Mouse (Mus musculus): ENCODE measurements around the gene Cdc37l1. TPM values are rescaled to one million over a fixed set of nuclear protein-coding genes. Genes with fewer than 3 reads are reported as not detected.
A peak's percentile ranks its signal among the peaks of the same experiment; 100 is the strongest.

Cdc37l1 gene
- polyA plus RNA-seq, 1 experiment from 2014 or later: 57.7 TPM

GRCm38 (mm10) chr19:29039334-29039733 is 49.2 kb downstream of the Cdc37l1 start:
- H3K27me3 ChIP-seq (replicated peaks): no peaks in the 10 kb centered on the region
- ATAC-seq (ENCODE audit: low FRiP score, low read depth): no peak
- 0 out of 2 replicates have a peak, but pooled peaks cover 4% of the 10 kb centered on the region for H3K9me3 ChIP-seq
- no peak overlapping the region for H3K4me3 ChIP-seq
- no peak overlapping the region for H3K27ac ChIP-seq
- no peak overlapping the region for H3K4me2 ChIP-seq (replicated peaks)
- H3K9ac ChIP-seq: no peak overlapping the region
- peaks cover 4% of the 10 kb centered on the region; the same call in 1 of the 2 replicates for H3K4me1 ChIP-seq
- peaks cover 17% of the 10 kb centered on the region; the same call in 1 of the 2 replicates for H3K36me3 ChIP-seq

- peaks cover 4% of the 10 kb centered on the region; the same call in 1 of the 2 replicates for H3K4me1 ChIP-seq
- no peak overlapping the region for H3K27ac ChIP-seq
- ATAC-seq (ENCODE audit: low FRiP score, low read depth): no peak
- 0 out of 2 replicates have a peak, but pooled peaks cover 4% of the 10 kb centered on the region for H3K9me3 ChIP-seq
- no peak overlapping the region for H3K4me3 ChIP-seq
- H3K9ac ChIP-seq: no peak overlapping the region
- WGBS: 91% methylated on average over 4 of the region's 4 CpGs
- no peak overlapping the region for H3K4me2 ChIP-seq (replicated peaks)
- no peaks in the 10 kb centered on the region for H3K27me3 ChIP-seq (replicated peaks)
- peaks cover 17% of the 10 kb centered on the region; the same call in 1 of the 2 replicates for H3K36me3 ChIP-seq
Observed at GRCm38 (mm10) chr19:29040206-29040605, 50.1 kb downstream of the Cdc37l1 start.

DNA sequence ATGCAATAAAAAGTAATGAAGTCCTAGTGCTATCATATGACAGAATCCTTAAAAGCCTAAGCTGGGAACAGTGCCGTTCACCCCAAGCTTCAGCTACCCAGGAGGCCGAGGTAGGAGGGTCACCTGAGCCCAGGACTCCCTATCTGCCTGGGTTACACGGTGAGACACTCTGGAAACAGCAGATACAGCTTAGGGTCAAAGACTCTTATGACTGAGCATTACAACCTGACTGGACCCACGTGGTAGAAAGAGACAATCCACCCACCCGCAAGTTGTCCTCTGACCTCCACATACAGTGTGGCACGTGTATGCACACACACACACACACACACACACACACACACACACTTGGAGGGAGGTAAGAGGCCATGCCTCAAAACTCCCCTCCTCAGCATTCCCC is 52.0 kb downstream of the Cdc37l1 start:
- Histone ChIP-seq H3K4me2 (replicated peaks) (no peak overlapping the region), H3K9me3 (0 out of 2 replicates have a peak, but pooled peaks cover 4% of the 10 kb centered on the region), H3K27me3 (replicated peaks) (no peaks in the 10 kb centered on the region), H3K27ac (no peak overlapping the region), H3K4me1 (peaks cover 4% of the 10 kb centered on the region; the same call in 1 of the 2 replicates), H3K4me3 (no peak overlapping the region), H3K9ac (no peak overlapping the region), H3K36me3 (0 out of 2 replicates have a peak, but pooled peaks cover 2% of the 10 kb centered on the region)
- WGBS: 81% methylated on average over 6 of the region's 6 CpGs
- ATAC-seq (ENCODE audit: low FRiP score, low read depth): no peak

- Histone ChIP-seq H3K27me3 (replicated peaks) (no peaks in the 10 kb centered on the region), H3K36me3 (0 out of 2 replicates have a peak, but pooled peaks cover 2% of the 10 kb centered on the region), H3K9me3 (0 out of 2 replicates have a peak, but pooled peaks cover 4% of the 10 kb centered on the region), H3K4me3 (no peak overlapping the region), H3K4me1 (peaks cover 4% of the 10 kb centered on the region; the same call in 1 of the 2 replicates), H3K27ac (no peak overlapping the region), H3K9ac (no peak overlapping the region), H3K4me2 (replicated peaks) (no peak overlapping the region)
- no peak for ATAC-seq (ENCODE audit: low FRiP score, low read depth)
- 90% methylated on average over 9 of the region's 9 CpGs for WGBS
Observed at GRCm38 (mm10) chr19:29042647-29043046, 52.5 kb downstream of the Cdc37l1 start.

DNA sequence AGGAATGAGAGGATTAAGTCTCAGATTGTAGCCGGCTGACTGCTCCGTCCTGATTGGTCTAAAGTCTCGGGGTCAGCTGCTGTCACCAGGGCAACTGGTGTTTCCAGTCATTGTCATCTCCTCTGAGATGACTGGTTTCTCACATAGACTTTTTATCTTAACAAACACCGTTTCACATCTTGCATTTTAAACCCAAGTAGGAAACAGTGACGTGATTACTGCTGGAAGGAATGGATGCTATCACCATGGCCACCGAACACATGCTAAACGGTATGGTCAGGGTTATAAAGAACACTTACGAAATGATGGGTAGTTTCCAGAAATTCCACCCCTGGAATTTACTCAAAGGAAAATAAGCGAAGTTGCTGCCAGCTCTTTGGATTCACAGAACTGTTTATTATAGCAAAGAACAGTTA is 54.2 kb downstream of the Cdc37l1 start:
- no peak for ATAC-seq (ENCODE audit: low FRiP score, low read depth)
- peaks cover 4% of the 10 kb centered on the region; the same call in 1 of the 2 replicates for H3K4me1 ChIP-seq
- H3K4me2 ChIP-seq (replicated peaks): no peak overlapping the region
- WGBS: 42% methylated on average over 9 of the region's 9 CpGs
- H3K9me3 ChIP-seq: no peaks in the 10 kb centered on the region
- H3K4me3 ChIP-seq: no peak overlapping the region
- H3K27me3 ChIP-seq (replicated peaks): no peaks in the 10 kb centered on the region
- H3K27ac ChIP-seq: no peak overlapping the region
- H3K9ac ChIP-seq: no peak overlapping the region
- 0 out of 2 replicates have a peak, but pooled peaks cover 2% of the 10 kb centered on the region for H3K36me3 ChIP-seq

DNA sequence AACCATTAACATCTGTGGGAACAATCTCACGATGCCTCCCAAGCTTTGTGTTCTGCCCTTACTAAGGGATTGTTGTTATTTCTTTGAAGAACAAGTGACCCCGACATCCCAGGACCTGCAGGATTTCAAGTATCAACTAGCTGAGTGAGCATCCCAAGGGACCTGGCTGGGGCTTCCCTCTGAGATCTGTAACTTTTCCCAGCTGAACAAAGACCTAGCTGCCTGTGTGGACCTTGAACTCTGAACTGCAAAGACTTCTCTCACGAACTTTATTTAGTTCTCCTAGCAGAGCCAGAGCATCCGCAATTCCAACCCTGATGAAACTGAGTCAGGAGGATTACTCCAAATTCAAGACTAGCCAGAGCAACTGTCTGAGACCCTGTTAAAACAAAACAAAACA is 55.2 kb downstream of the Cdc37l1 start:
- H3K36me3 ChIP-seq: no peaks in the 10 kb centered on the region
- no peak overlapping the region for H3K9ac ChIP-seq
- 63% methylated on average over 4 of the region's 4 CpGs for WGBS
- H3K9me3 ChIP-seq: no peaks in the 10 kb centered on the region
- no peak overlapping the region for H3K4me2 ChIP-seq (replicated peaks)
- H3K27me3 ChIP-seq (replicated peaks): no peaks in the 10 kb centered on the region
- H3K4me1 ChIP-seq: peaks cover 4% of the 10 kb centered on the region; the same call in 1 of the 2 replicates
- no peak overlapping the region for H3K27ac ChIP-seq
- no peak overlapping the region for H3K4me3 ChIP-seq
- ATAC-seq (ENCODE audit: low FRiP score, low read depth): no peak

DNA sequence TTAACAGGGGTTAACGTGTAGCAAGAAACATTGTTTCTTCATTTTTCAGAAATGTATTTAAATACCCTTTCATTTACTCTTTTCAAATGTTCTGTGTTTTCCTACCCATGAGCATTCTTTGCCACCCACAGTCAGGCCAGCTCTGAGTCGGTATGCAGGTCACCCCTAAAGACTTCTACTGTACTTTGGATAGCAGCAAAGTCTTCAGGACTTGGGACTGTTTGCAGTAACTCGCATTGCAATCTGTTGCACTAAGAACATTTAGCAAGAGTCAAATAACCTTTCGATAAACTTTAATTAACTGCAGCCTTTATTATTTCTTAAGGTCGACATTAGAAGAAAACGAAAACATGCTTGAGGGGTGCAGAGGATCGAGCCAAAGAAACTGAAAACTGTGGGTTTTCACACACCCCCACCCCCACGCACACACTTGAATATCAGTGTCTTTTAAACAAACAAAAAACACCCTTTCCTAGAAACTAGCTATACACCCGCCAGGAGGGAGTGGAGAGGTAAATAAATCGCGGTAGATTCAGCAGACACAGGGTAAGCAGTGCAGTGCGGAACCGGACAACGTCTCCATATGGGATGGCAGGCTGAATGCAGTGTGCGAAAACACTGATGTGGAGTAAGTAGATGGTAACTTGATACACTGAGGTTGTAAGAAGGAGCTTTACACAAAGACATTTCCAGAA is 56.0 kb downstream of the Cdc37l1 start:
- H3K36me3 ChIP-seq: no peaks in the 10 kb centered on the region
- H3K4me2 ChIP-seq (replicated peaks): peak overlapping the region; percentile 72
- H3K4me3 ChIP-seq: peak overlapping the region; percentile 19; the same call in 1 of the 2 replicates
- H3K9me3 ChIP-seq: no peaks in the 10 kb centered on the region
- H3K27ac ChIP-seq: no peak overlapping the region
- ATAC-seq (ENCODE audit: low FRiP score, low read depth): no peak
- H3K4me1 ChIP-seq: peaks cover 4% of the 10 kb centered on the region; the same call in 1 of the 2 replicates
- H3K27me3 ChIP-seq (replicated peaks): no peaks in the 10 kb centered on the region
- whole genome bisulfite sequencing: 57% methylated on average over 15 of the region's 15 CpGs
- no peak overlapping the region for H3K9ac ChIP-seq

DNA sequence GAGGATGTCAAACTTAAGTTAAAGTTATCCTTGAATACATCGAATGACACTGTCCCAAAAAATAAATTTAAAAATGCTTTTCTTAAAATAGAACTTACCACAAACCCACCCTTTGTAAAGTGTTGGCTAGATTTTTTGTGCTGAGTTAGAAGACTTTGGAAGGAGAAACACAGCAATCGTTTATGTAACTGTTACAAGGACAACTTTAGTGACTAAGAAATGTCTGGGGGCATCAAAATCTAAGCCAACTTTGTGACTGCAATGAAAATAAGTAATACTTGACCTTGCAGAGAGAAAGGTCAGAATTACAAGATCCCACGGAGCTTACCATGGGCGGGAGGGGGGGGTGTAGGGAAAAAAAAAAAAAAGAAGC is 56.8 kb downstream of the Cdc37l1 start:
- Histone ChIP-seq H3K27ac (no peak overlapping the region), H3K4me1 (peaks cover 4% of the 10 kb centered on the region; the same call in 1 of the 2 replicates), H3K4me3 (peak overlapping the region; percentile 78), H3K9ac (peak overlapping the region; percentile 86), H3K4me2 (replicated peaks) (peak overlapping the region; percentile 72), H3K9me3 (no peaks in the 10 kb centered on the region), H3K36me3 (no peaks in the 10 kb centered on the region), H3K27me3 (replicated peaks) (no peaks in the 10 kb centered on the region)
- 37% methylated on average over 4 of the region's 4 CpGs for WGBS
- ATAC-seq (ENCODE audit: low FRiP score, low read depth): no peak

DNA sequence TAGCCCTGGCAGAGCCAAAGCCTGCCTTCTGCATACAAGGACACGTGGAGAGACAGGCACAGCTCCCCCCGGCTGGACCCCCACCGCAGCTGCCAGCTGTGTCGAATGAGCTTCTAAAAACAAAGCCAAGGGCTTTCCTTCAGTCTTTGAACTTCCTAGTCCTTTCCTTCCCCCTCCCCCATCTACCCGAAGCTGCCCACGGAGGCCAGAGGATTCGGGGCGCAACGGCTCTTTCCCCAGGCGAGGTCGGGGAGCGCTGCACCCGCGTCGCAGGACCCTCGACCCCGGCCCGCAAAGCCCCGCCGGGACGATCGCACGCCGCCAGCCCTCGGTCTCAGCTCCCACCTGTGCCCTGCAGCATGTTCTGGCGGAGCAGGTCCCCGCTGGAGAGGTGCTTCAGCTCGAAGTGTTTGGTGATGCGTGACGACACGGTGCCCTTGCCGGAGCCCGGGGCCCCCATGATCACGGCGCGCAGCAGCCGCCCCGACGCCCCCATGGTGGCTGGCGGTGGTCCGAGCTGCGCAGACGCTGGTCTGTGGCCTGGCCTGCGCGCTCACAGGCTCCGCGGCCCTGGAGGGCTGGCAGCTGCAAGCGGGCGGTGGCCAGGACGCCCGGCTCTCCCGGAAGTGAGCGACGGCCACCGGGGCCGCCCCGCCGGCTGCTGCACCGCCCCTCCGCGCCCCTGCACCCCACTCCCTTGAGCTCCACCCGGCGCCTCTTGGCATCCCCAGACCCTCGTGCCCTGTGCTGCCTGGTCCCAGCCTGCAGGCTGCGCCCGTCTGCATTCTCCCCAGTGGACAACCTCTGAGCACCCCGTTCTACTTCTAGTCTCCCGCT is 57.4 kb downstream of the Cdc37l1 start, which contains the start of gene Ak3:
TSS of gene Ak3 (minus strand) at position 628 of the 837 bp plus-strand sequence.
- Histone ChIP-seq H3K9ac (peak within 1 kb of the TSS; percentile 86), H3K4me1 (peaks cover 4% of the 10 kb centered on the region; the same call in 1 of the 2 replicates), H3K36me3 (no peaks in the 10 kb centered on the region), H3K4me3 (peak within 1 kb of the TSS; percentile 78), H3K4me2 (replicated peaks) (peak within 1 kb of the TSS; percentile 72), H3K27ac (peak within 1 kb of the TSS; percentile 21; the same call in 1 of the 2 replicates), H3K9me3 (no peaks in the 10 kb centered on the region), H3K27me3 (replicated peaks) (no peaks in the 10 kb centered on the region)
- ATAC-seq (ENCODE audit: low FRiP score, low read depth): peak; percentile 92
- under 1% methylated on average over 65 of the region's 68 CpGs for WGBS

DNA sequence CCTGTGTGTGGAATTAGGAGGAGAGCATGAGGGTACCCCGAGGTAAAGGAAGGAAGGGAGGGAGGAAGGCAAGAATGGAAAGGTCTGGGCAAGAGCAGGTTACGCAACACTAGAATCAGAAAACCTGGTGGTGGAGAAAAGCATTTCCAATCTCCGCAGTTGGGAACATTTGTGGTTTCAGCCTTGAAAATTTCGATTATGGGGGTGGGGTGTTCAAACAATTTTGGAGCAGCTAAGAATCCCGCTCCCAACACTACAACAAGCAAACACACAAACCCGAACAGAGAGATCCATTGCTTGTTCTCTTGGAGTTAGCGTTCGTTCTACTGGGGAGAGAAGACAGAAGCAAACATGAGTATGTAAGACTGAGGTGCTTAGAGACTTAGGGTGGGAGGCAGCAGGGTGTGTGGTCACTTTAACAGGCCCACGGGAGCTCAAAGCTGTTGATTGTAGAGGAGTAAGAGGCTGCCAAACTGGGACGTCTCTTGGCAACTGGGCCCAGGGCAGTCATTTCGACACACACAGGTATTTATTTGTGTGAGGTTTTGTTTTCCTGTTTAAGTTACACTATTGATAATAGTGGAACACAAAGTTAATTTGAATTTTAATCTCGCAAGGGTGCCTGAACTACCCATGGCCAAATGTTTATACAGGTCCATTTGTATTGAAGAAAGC is 59.4 kb downstream of the Cdc37l1 start:
- Histone ChIP-seq H3K9me3 (no peaks in the 10 kb centered on the region), H3K4me2 (replicated peaks) (no peak overlapping the region), H3K4me1 (no peaks in the 10 kb centered on the region; the same call in 1 of the 2 replicates), H3K27ac (no peak overlapping the region), H3K36me3 (no peaks in the 10 kb centered on the region), H3K9ac (no peak overlapping the region), H3K27me3 (replicated peaks) (no peaks in the 10 kb centered on the region), H3K4me3 (no peak overlapping the region)
- WGBS: 84% methylated on average over 12 of the region's 12 CpGs
- ATAC-seq (ENCODE audit: low FRiP score, low read depth): no peak

DNA sequence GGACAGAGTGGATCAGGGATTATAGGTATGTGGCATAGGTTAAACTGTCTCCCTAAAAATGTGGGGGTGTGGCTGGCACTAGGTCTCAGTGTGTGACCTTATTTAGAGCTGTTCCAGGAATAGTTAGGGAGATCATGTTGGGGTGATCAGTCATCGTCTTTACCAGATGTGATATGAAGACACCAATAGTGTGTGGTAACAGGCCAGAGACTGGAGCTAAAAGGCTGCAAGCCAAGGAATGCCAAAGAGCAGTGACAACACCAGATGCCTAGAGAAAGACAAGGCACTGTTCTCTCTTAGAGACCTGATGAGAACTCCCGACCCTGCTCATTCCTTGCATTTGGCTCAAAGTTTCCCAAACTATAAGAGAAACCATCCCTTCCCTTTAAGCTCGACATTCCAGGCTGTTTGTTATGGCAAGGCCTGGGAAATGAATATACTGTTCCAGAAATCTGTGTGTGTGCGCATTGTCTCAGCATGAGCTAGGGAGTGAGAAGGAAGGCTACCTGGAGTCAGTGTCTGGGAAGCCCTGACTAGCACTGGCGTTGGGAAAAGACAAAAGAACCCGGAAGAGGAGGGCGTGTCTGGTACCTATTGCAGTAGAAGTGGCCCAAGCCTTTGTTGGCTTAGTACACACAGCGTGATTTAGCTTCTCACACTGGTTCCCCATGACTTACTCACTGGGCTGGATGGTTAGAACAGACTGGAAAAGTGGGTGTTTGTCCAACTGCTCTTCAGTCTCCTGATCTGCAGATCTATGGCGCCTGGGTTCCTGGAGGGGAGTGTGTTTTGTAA is 60.2 kb downstream of the Cdc37l1 start:
- no peaks in the 10 kb centered on the region for H3K36me3 ChIP-seq
- H3K27ac ChIP-seq: no peak overlapping the region
- H3K4me1 ChIP-seq: no peaks in the 10 kb centered on the region; the same call in 1 of the 2 replicates
- no peaks in the 10 kb centered on the region for H3K9me3 ChIP-seq
- no peak overlapping the region for H3K9ac ChIP-seq
- no peaks in the 10 kb centered on the region for H3K27me3 ChIP-seq (replicated peaks)
- no peak for ATAC-seq (ENCODE audit: low FRiP score, low read depth)
- no peak overlapping the region for H3K4me2 ChIP-seq (replicated peaks)
- WGBS: 74% methylated on average over 9 of the region's 9 CpGs
- H3K4me3 ChIP-seq: no peak overlapping the region

Measured in neural tube, embryonic 12.5 days (tissue).